Mouse (Mus musculus) left cerebral cortex, adult 9 months (tissue): ENCODE measurements around the gene Casp6.
A peak's percentile ranks its signal among the peaks of the same experiment; 100 is the strongest.

Source experiments
- DNase-seq, 2 experiments: peaks; one replicate each; pipeline ENCODE4 v3.0.0; 2022; ENCODE audit warnings: low spot score in 2 of 2

The Casp6 gene

DNA sequence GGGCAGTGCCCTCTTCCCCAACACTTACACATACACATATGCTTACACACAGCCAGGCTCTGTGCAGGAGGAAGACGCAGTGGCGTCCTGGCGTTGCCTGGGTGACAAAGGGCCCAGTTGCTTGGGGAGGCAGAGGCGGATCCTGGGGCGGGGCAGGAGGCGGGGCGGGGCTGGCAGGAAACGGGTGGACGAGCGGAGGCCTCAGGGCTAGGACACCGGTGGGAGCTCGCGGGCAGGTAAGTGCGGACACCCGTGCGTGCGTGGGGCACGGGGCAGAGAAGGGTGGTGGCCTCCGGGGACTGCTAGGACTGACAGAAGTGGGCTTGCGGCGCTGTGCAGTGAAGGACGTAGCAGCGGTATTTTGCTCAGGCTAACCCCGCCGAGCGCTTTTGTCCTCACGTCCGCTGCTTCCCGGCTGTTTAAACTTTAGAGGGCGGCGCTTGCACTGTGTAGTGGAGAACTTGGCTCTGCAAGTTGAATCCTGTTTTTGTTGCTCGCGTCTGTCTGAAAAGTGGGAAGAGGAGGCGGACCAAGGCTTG is at the start of gene Casp6:
Gene Casp6, plus strand, starts transcription at position 155 of the 539 bp plus-strand sequence.
- DNase-seq: peak in 1 of 2 experiments; percentile 34

DNA sequence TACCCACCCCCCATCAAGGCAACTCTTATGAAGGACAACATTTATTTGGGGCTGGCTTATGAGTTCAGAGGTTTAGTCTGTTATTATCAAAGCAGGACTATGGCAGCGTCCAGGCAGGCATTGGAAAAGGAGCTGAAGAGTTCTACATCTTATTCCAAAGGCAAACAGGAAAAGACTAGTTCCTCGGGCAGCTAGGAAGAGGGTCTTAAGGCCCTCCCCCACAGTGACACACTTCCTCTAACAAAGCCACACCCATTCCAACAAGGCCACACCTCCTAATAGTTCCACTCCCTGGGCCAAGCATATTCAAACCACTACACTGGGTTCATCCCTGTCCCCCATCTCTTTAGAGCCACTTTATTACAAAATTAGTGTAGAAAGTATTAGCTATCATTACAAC is 38.6 kb upstream of the Casp6 start:
- DNase-seq: no peak

DNA sequence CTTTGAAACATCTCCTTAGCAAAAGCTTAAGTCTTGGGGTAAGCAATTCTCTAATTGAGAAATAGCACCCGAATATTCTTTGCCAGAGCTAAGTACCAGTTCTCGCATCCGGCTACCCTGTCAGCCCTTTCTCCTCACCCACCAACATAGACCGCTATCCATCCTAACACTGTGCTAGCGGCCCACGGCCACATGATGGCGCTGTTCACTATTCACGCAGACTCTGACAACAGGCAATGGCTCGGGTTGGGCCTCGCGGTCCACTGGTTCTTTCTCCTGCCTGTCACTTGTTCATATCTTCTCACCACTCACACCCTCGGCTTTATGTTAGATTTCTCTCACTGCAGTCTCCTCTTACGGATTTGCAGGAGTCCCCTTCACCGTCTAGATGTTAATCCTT is 37.5 kb upstream of the Casp6 start:
- peak in 1 of 2 experiments; percentile 12 for DNase-seq

DNA sequence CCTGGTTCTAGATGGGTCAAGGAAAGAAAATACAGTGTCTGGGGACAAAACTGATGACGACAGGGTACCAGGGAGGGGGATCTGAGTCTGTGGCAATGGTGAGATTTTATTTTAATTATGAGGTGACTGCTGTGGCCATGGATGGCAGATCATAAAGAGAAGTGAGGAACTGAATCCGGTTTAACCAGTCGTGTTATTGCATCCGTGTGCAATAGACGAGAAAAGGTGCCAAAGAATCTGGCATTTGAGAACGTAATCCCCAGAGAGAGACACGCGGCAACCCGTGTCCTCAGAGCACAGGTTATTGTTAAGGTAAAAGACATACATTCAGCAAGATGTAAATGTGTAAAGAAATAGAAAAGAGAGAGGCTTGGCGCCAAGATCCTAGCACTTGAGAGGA is 23.9 kb upstream of the Casp6 start:
- no peak for DNase-seq

DNA sequence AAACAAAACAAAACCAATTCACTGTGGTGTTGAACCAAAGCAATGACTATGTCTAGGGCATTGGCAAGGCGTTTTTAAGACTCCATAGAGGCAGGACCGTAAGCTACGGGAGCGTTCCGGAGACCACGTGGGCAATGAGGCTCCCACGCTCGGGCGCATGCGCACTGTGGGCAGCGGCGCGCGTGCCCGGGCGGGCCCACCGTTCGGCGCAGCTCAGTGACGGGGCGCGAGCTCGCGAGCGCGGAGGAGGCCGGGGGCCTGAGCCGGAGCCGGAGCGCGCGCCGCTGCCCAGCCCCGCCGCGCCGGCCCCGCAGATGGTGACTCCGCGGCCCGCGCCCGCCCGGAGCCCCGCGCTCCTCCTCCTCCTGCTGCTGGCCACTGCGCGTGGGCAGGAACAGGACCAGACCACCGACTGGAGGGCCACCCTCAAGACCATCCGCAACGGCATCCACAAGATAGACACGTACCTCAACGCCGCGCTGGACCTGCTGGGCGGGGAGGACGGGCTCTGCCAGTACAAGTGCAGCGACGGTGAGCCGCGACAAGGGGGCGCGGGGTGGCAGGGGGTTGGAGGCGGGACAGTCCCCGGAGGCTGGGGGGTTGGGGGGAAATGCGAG is 22.7 kb upstream of the Casp6 start, which contains the start of gene Pla2g12a:
Gene Pla2g12a, plus strand, starts transcription at position 202 of the 617 bp plus-strand sequence.
- peak; percentile 77 to 92 for DNase-seq

DNA sequence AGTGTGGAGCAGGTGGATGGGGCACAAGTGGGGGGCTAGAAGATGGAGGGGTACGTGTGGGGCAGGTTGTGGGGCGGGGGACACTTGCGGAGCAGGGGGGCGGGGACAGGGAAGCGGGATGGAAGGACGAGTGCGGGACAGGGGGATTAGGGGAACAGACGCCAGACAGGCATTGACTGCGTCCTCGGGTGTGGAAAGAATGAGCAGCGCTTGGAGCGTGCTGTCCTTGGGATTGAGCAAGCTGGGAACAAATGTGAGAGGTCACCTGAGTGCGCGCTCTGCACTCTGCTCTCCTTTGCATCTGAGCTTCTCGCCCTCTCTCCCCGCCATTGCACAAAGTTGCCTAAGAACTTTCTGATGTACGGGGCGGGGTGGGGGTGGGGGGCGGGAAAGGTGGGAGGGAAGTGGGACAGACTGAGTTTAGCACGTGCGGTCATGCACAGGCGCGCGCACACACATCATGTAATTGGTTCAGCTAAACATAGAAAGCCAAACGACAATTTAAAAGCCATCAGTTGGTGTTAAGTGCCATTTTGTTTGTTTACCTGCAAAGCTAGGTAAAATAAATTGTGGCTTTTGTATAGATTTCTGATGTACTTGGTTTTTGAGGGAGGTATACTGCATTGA is 22.0 kb upstream of the Casp6 start:
- DNase-seq: no peak

DNA sequence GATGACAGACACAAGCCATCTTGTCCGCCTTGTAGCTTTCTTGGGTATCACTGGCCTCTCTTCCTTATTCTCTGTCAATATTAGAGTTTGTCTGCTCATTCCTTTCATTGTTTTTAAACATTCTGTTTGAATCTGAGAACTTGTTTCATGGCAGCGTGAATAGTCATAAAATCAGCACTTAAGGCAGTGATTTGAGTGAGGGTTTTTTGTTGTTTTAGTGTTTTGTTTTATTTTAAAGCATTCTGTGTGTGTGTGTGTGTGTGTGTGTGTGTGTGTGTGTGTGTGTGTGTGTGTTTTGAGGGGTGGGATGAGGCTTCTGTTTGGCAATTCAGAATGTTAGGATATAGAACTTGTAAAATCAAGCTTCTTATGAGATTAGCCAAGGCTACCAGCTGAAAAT is 21.3 kb upstream of the Casp6 start:
- DNase-seq: no peak

DNA sequence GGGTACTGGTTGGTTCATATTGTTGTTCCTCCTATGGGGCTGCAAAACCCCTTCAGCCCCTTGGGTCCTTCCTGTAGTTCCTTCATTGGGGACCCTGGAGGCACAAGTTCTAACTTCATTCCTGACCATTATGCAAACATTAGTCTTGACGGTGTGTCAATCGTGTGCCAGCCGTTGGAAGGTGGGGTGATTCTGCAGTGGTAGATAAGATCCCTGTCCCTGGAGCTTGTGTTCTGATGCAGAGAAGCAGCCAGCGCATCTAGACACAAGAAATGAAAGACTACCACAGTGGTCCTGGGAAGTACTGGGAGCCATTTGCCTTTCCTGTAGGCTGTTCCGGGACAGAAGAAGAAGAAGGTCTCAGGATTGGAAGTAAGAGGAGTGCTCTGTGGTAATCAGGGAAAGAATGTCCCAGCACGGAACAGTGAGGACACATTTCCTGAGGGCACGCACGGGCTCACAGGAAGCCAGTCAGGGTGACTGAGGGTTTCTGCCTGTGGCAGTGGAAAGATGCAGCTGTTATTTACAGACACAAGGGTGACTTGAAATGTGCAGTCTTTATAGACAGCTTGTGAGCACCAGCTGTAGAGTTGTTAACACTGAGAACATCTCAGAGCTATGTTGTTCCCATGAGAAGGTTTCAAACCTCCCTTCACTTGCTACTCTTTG is 20.2 kb upstream of the Casp6 start:
- DNase-seq: no peak

DNA sequence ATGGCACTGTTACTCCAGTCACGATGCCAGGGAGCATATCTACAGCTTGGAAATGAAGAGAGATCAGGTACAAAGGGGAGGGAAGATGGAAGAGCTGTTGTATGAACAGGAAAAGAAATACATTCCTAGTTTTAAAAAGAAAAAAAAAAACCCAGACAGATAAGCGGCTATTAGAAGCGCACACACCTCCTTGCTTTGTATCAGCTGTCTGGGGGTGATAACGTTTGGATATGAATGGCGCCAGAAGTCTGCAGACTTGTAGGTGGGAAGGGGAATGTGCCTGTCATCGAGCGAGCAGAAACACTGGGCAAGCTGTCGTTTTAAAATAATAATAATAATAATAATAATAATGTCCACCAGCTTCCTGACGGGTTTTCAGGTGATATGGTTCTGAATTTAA is 15.6 kb upstream of the Casp6 start:
- DNase-seq: no peak

DNA sequence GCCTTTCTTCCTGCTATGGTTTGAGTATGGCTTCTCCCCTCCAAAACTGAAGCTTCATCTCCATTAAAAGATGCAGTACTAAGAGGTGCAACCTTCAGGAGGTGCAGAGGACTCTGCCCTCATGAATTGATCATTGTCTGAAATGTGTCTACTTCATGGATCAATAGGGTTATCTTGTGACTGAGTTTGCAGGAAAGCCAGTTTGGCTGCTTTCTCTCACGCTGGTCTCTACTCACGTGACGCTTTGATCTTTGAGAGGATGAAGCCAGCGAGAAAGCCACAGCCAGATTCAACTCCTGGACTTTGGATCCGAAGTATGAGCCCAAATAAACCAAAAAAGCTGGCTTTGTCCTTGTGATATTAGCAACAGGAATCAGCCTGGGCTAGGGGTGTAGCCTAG is 14.8 kb upstream of the Casp6 start:
- DNase-seq: no peak

DNA sequence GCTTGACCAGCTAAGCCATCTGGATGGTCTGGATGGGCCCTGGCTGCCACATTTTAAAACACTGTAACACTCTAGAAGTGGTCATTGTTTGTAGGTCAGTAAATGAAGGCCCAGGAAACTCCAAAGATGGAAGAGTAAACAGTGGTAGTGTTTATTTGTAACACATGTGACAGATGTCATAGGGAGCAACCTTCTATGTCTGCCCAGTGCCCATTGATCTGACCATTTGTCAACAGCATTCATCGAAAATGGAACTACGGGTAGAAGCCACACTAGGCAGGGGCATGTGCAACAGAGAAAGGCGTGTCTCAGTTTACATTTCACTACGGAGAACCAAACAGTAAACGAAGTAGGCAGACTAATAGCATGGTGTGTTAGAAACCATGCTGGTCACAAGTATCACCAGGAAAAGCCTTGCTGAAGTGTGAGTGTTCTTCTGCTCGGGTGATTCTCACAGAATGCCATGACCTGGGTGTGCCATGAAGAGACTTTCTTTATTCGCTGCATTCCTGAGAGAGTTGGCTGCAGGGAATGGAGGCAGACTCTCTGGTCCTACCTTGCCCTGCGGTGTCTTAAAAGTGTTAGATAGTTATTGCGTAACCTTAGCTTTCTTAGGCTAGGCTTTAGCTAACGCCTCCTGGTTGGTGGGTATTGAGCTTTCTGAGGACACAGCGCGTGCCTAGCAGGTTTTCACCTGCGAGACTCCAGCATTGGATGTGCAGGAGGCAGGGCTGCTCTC is 13.3 kb upstream of the Casp6 start:
- DNase-seq: no peak

DNA sequence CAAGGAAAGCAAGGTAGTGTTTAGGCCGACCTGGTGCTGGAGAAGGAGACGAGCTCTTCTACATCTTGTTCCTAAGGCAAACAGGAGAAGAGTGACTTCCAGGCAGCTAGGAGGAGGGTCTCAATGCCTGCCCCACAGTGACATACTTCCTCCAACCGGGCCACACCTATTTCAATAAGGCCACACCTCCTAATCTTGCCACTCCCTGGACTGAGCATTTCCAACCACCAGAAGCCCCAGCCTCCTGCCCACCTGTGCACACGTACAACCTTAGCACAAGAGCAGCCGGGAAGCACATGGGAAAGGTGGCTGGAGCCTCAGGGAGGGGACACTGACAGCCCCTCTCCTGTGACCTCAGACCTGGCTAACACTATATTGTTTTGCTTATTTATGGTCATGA is 9.2 kb upstream of the Casp6 start:
- DNase-seq: no peak

DNA sequence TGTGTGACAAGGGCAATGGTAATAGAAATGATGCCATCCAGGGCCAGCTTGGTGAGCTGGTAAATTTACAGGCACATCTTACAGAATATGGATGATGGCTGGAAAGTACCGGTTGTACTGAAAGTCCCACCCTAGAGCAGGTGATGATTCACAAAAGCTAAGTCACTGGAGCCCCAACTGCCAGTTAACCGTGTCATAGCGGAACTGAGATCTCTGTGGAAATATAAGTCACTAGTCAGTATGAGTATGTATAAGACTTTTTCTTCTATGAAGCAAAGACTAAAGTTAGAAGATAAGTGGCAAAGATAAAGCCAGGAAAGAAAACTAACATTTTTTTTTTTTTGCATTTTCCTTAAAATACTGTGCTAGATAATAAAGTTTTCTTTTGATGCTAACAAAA is 8.1 kb upstream of the Casp6 start:
- no peak for DNase-seq

DNA sequence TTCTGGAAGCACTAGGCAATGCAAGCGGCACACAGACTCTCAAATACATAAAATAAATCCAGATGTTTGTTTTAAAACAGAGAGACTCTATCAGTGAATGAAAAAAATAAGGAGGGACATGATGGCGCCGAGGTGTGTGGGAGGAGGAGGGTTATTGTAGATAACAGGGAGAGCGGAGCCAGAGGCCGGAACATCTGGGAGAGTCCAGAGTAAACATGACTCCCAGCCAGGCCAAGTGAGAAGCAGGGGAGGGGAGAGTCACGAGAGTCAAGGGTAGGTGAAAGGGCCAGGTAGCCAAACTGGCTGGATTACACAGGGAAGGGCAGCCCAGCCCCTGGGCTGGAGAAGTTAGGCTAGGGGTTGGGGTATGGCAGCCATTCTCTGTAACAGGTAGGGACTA is 4.6 kb upstream of the Casp6 start:
- no peak for DNase-seq

DNA sequence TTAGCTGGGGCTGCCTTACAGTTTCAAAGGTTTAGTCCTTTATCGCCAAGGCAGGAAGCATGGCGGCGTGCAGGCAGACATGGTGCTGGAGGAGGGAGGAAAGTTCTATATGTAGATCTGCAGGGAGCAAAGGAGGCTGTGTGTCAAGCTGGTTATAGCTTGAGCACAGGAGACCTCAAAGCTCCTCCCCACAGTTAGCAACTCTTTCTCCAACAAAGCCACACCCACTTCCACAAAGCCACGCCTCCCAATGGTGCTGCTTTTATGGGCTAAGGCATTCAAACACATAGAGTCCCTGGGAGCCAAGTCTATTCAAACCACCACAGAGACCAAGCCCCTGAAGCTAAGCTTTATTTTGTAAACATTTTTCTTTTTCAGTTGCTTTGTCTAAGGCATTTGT is 2.3 kb upstream of the Casp6 start:
- DNase-seq: no peak

DNA sequence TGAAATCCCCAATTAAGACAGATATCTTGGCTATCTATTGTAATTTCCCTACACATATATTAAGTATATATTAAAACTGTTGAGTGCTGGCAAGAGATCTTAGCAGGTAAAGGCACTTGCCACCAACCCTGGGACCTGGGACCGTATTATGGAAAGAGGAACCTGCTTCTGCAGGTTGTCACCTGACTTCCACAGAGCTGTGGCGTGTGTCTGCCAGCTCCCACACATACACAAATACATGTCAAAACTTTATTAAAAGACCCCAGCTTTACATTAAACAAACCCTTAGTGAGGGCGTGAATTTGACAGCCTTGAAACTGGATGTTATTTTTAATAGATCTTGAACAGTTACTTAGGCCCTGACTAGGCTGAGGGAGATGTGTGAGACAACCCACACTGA is 2.1 kb downstream of the Casp6 start:
- no peak for DNase-seq

DNA sequence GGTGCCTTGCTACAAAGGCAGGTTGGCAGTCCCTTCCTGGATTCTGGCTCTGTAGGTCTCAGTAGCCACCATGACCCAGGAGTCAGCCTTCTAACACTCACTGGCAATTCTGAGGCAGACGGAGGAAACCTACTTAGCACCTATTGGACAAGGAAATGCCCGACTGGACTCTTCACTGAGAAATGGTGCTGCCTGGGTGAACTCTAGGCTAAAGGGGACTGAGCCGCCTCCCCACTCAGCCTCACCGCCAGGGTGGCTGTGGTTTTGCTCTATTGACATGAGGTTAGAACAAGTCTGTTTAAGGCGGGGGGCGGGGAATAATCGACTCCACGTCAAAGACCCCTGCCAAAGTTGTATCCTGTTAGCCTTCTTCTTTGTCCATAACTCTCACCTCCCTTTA is 2.6 kb downstream of the Casp6 start:
- DNase-seq: no peak

DNA sequence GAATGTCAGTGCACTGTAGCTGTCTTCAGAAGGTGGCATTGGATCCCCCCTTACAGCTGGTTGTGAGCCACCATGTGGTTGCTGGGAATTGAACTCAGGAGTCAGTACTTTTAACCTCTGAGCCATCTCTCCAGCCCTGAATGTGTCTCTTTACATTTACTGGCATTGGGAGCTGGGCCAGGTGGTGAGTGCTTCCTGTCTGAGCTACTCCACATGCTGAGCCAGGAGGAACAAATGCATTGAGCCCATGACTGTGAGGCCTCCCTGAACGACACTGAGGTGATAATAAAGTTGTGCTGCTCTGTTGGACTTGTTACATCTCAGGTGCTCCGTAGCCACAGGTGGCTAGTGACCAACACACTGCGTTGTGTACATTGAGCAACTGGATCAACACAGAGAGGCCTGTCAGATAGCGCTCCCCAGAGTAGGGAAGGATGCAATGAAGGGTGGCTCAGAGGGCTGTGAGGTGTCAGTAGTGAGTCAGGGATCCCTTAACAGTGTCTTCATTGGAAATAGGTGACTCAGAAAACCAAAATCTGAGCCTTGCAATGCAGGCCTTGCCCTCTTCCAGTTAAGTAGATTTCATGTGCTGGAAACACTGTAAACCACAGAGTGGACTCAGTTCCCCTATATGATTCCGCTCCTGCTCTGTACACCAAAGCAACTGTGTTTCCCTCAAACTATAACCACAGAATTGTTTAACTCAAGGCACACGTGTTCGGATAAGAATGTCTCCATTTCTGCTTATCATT is 3.3 kb downstream of the Casp6 start:
- DNase-seq: no peak

DNA sequence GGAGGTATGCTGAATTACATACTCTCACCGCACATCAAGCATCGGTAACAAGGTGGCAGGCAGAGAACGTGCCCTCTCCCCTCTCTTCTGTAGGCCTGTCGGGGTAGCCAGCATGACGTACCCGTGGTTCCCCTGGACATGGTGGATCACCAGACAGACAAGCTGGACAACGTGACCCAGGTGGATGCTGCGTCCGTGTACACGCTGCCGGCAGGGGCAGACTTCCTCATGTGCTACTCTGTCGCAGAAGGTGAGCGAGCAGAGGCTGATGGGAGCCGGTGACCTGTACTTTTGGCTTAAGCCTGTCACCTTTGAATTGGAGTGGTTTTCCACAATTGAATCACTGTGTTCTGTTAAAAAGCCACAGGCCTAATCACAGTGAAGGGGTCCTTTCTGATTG is 10.8 kb downstream of the Casp6 start:
- DNase-seq: no peak

DNA sequence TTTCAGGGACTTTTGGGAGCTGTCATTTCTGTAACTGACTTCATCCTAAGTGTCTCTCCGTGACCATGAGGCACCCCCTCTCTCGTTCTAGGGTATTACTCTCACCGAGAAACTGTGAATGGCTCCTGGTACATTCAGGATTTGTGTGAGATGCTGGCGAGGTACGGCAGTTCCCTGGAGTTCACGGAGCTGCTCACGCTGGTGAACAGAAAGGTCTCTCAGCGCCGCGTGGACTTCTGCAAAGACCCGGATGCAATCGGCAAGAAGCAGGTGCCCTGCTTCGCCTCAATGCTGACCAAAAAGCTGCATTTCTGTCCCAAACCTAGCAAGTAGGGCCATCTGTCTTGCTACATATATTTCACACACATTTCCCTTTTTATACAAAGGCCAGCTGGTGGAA is 12.0 kb downstream of the Casp6 start:
- DNase-seq: no peak

DNA sequence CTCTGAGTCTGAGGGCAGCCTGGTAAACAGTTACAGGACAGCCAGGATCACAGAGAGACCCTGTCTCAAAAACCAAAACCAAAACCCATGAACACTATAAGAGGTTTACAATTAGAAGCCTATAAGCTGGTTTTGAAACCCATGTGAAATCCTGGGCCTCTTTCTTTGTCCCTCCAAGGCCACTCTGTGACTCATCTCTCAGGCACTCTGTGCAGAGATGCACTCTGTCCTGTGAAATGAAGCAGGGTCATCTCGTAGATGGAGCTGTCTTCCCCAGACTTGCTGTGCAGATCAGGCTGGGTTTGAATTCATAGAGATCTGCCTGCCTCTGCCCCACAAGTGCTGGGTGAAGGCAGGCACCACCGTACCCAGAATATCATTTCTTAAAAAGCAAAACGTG is 16.2 kb downstream of the Casp6 start:
- no peak for DNase-seq

DNA sequence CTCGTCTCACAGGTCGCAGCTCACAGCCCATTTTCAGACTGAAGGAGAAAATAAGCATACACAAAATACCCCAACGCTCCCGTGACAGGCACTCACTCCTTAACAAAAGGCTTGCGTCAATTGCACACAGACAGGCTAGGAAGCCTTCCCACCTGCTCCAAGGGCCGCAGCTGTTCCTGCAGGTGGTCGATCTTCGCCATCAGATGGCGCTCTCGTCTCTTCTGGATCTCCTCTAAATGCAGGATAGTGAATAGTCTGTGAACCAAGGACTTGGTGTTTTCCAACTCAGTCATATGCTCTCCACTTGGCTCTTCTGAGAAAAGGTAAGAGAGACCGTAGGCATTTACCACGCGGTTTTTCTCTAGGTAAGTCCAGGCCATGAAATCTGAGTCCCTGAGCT is 17.2 kb downstream of the Casp6 start:
- DNase-seq: peak; percentile 39 to 87
